Mouse (Mus musculus): ENCODE data around the gene Tmem132a. TPM values are rescaled to one million over a fixed set of nuclear protein-coding genes. Genes with fewer than 3 reads are reported as not detected.

Tmem132a gene
- polyA plus RNA-seq, 1 experiment from 2014 or later = 169 TPM

- WGBS = 89% methylated on average over 8 of the region's 8 CpGs
- peak overlapping the region; percentile 85; the same call in 1 of the 2 replicates for H3K9ac ChIP-seq
- peaks cover 23% of the 10 kb centered on the region for H3K4me1 ChIP-seq (replicated peaks)
- no peak overlapping the region for H3K4me3 ChIP-seq
- peak overlapping the region; percentile 89; the same call in 1 of the 2 replicates for H3K4me2 ChIP-seq
- peaks cover 52% of the 10 kb centered on the region for H3K36me3 ChIP-seq
- ATAC-seq (ENCODE audit: low read depth) = no peak
- H3K9me3 ChIP-seq = no peaks in the 10 kb centered on the region
- H3K27me3 ChIP-seq = no peaks in the 10 kb centered on the region
- no peak overlapping the region for H3K27ac ChIP-seq (replicated peaks)
These were observed 27.8 kb upstream of the Tmem132a start for GRCm38 (mm10) chr19:10897491-10897890.

GRCm38 (mm10) chr19:10896849-10897248 is 27.1 kb upstream of the Tmem132a start:
- H3K9me3 ChIP-seq = no peaks in the 10 kb centered on the region
- H3K27ac ChIP-seq (replicated peaks) = no peak overlapping the region
- H3K4me3 ChIP-seq = peak overlapping the region; percentile 85
- WGBS = 88% methylated on average over 7 of the region's 7 CpGs
- no peak for ATAC-seq (ENCODE audit: low read depth)
- H3K27me3 ChIP-seq = no peaks in the 10 kb centered on the region
- H3K9ac ChIP-seq = peak overlapping the region; percentile 85
- H3K4me2 ChIP-seq = peak overlapping the region; percentile 89
- H3K4me1 ChIP-seq (replicated peaks) = peaks cover 23% of the 10 kb centered on the region
- H3K36me3 ChIP-seq = peaks cover 46% of the 10 kb centered on the region

GRCm38 (mm10) chr19:10895708-10896107 is 26.0 kb upstream of the Tmem132a start:
- H3K4me2 ChIP-seq = peak overlapping the region; percentile 89
- peak overlapping the region; percentile 92 for H3K27ac ChIP-seq (replicated peaks)
- ATAC-seq (ENCODE audit: low read depth) = peak; percentile 11; the same call in 1 of the 2 replicates
- peaks cover 34% of the 10 kb centered on the region for H3K36me3 ChIP-seq
- H3K4me3 ChIP-seq = peak overlapping the region; percentile 85
- 1% methylated on average over 16 of the region's 16 CpGs for WGBS
- H3K9ac ChIP-seq = peak overlapping the region; percentile 85
- no peaks in the 10 kb centered on the region for H3K9me3 ChIP-seq
- no peaks in the 10 kb centered on the region for H3K27me3 ChIP-seq
- peaks cover 23% of the 10 kb centered on the region for H3K4me1 ChIP-seq (replicated peaks)

GRCm38 (mm10) chr19:10895016-10895528 is 25.3 kb upstream of the Tmem132a start, which contains the start of gene Prpf19:
Gene Prpf19, plus strand, starts transcription at chr19:10895231.
- H3K27ac ChIP-seq (replicated peaks) = peak within 1 kb of the TSS; percentile 92
- peak within 1 kb of the TSS; percentile 85 for H3K9ac ChIP-seq
- H3K4me1 ChIP-seq (replicated peaks) = peaks cover 23% of the 10 kb centered on the region
- ATAC-seq (ENCODE audit: low read depth) = peak; percentile 97
- H3K4me2 ChIP-seq = peak within 1 kb of the TSS; percentile 89
- peak within 1 kb of the TSS; percentile 85 for H3K4me3 ChIP-seq
- no peaks in the 10 kb centered on the region for H3K27me3 ChIP-seq
- peaks cover 28% of the 10 kb centered on the region for H3K36me3 ChIP-seq
- H3K9me3 ChIP-seq = no peaks in the 10 kb centered on the region
- WGBS = under 1% methylated on average over 43 of the region's 43 CpGs

- H3K9ac ChIP-seq = no peak overlapping the region
- no peak overlapping the region for H3K4me3 ChIP-seq
- H3K4me1 ChIP-seq (replicated peaks) = peaks cover 21% of the 10 kb centered on the region
- ATAC-seq (ENCODE audit: low read depth) = no peak
- no peaks in the 10 kb centered on the region for H3K27me3 ChIP-seq
- H3K27ac ChIP-seq (replicated peaks) = no peak overlapping the region
- H3K4me2 ChIP-seq = no peak overlapping the region
- no peaks in the 10 kb centered on the region for H3K9me3 ChIP-seq
- WGBS = 89% methylated on average over 3 of the region's 3 CpGs
- no peaks in the 10 kb centered on the region for H3K36me3 ChIP-seq
These were observed 22.5 kb upstream of the Tmem132a start for GRCm38 (mm10) chr19:10892201-10892600.

- H3K4me2 ChIP-seq = peak within 1 kb of the TSS; percentile 93
- peak within 1 kb of the TSS; percentile 82 for H3K9ac ChIP-seq
- H3K27ac ChIP-seq (replicated peaks) = peak within 1 kb of the TSS; percentile 98
- under 1% methylated on average over 49 of the region's 49 CpGs for WGBS
- no peaks in the 10 kb centered on the region for H3K27me3 ChIP-seq
- H3K9me3 ChIP-seq = no peaks in the 10 kb centered on the region
- H3K4me1 ChIP-seq (replicated peaks) = peaks cover 24% of the 10 kb centered on the region
- peaks cover 7% of the 10 kb centered on the region; the same call in 1 of the 2 replicates for H3K36me3 ChIP-seq
- H3K4me3 ChIP-seq = peak within 1 kb of the TSS; percentile 68
- ATAC-seq (ENCODE audit: low read depth) = peak; percentile 95
These were observed 11.8 kb upstream of the Tmem132a start, which contains the start of gene Tmem109 for GRCm38 (mm10) chr19:10881426-10882154. Gene Tmem109, minus strand, starts transcription at chr19:10882001.

GRCm38 (mm10) chr19:10880975-10881425 is 11.3 kb upstream of the Tmem132a start:
- WGBS = 0% methylated on average over 13 of the region's 14 CpGs
- Histone ChIP-seq H3K9me3 (no peaks in the 10 kb centered on the region), H3K27ac (replicated peaks) (peak overlapping the region; percentile 98), H3K4me1 (replicated peaks) (peaks cover 24% of the 10 kb centered on the region), H3K36me3 (peaks cover 7% of the 10 kb centered on the region; the same call in 1 of the 2 replicates), H3K9ac (peak overlapping the region; percentile 82), H3K4me3 (peak overlapping the region; percentile 68), H3K27me3 (no peaks in the 10 kb centered on the region), H3K4me2 (peak overlapping the region; percentile 93)
- ATAC-seq (ENCODE audit: low read depth) = no peak; the same call in none of the 2 replicates

GRCm38 (mm10) chr19:10880085-10880974 is 10.6 kb upstream of the Tmem132a start:
- WGBS = 43% methylated on average over 7 of the region's 7 CpGs
- no peaks in the 10 kb centered on the region for H3K27me3 ChIP-seq
- H3K36me3 ChIP-seq = peaks cover 7% of the 10 kb centered on the region; the same call in 1 of the 2 replicates
- H3K4me1 ChIP-seq (replicated peaks) = peaks cover 24% of the 10 kb centered on the region
- peak overlapping the region; percentile 68 for H3K4me3 ChIP-seq
- H3K9me3 ChIP-seq = no peaks in the 10 kb centered on the region
- peak overlapping the region; percentile 98 for H3K27ac ChIP-seq (replicated peaks)
- H3K4me2 ChIP-seq = peak overlapping the region; percentile 93
- peak overlapping the region; percentile 82 for H3K9ac ChIP-seq
- no peak; the same call in 1 of the 2 replicates for ATAC-seq (ENCODE audit: low read depth)

GRCm38 (mm10) chr19:10878201-10878837 is 8.6 kb upstream of the Tmem132a start:
- H3K4me3 ChIP-seq = no peak overlapping the region
- no peak for ATAC-seq (ENCODE audit: low read depth)
- WGBS = 91% methylated on average over 7 of the region's 7 CpGs
- no peak overlapping the region for H3K27ac ChIP-seq (replicated peaks)
- no peaks in the 10 kb centered on the region for H3K27me3 ChIP-seq
- peaks cover 18% of the 10 kb centered on the region for H3K36me3 ChIP-seq
- no peak overlapping the region for H3K4me2 ChIP-seq
- H3K9ac ChIP-seq = no peak overlapping the region
- peaks cover 24% of the 10 kb centered on the region for H3K4me1 ChIP-seq (replicated peaks)
- no peaks in the 10 kb centered on the region for H3K9me3 ChIP-seq

GRCm38 (mm10) chr19:10871328-10871961 is 1.7 kb upstream of the Tmem132a start:
- H3K9me3 ChIP-seq = no peaks in the 10 kb centered on the region
- peaks cover 44% of the 10 kb centered on the region for H3K36me3 ChIP-seq
- H3K4me2 ChIP-seq = no peak overlapping the region
- no peaks in the 10 kb centered on the region for H3K27me3 ChIP-seq
- no peak overlapping the region for H3K4me3 ChIP-seq
- no peak overlapping the region for H3K9ac ChIP-seq
- no peak overlapping the region for H3K27ac ChIP-seq (replicated peaks)
- no peak for ATAC-seq (ENCODE audit: low read depth)
- H3K4me1 ChIP-seq (replicated peaks) = peaks cover 30% of the 10 kb centered on the region
- WGBS = 87% methylated on average over 14 of the region's 14 CpGs

GRCm38 (mm10) chr19:10870676-10871075 is 936 bp upstream of the Tmem132a start:
- Histone ChIP-seq H3K4me3 (no peak overlapping the region), H3K4me1 (replicated peaks) (peaks cover 34% of the 10 kb centered on the region), H3K36me3 (peaks cover 51% of the 10 kb centered on the region), H3K4me2 (no peak overlapping the region), H3K9me3 (no peaks in the 10 kb centered on the region), H3K27ac (replicated peaks) (no peak overlapping the region), H3K9ac (no peak overlapping the region), H3K27me3 (no peaks in the 10 kb centered on the region)
- 97% methylated on average over 3 of the region's 3 CpGs for WGBS
- ATAC-seq (ENCODE audit: low read depth) = no peak
